Mouse (Mus musculus): ENCODE results near the gene Mfsd13b.

DNA sequence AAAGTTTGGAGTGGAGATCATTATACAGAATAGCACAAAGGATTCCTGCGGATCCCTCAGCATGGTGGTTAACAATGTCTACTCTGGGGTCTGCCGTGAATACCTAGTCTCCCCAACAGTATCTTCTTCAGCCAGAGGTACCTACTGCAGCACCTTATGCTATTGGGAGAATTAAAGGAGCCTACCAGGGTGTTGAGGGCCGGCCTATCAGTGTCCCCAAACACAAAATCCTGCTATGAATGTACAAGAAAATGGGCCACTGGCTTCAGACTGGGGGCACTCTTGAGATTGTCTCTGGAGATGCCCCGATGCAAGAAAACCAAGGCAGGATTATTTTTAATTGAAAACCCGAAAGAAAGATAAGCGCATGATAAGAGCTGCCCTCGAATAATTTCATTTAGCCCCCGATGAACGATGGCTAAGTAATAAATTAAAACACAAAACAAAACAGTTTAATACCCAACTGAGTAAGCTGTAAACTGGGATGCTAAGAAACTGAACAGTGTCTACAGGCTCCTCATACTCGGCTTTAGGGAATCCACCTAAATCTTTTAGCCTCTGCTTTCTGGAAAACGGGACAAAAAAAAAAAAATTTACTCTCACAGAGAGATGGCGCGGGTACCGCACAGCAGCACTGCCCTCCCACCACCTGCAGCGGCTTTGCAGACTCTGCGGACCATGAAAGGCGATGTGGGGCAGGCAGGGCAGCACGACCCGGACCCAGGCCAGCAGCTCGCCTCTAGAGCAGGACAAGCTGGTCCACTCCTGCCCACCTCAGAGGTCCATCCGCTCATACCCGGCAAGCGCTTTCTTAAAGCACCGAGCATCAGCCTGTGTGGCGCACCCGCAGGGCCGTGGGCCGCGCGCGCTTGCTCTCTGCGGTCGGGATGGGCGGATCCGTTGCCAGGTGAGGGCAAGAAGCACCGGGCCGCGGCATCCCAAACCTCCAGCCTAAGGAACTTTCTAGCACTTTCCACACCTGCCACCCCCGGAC lies 1.1 kb upstream of the Mfsd13b start:
- TF ChIP-seq CTCF (IDR thresholded peaks at IDR 0.05; ENCODE audit: control insufficient read depth, insufficient read depth, low read length) (no peak), POLR2A (IDR thresholded peaks at IDR 0.05; ENCODE audit: borderline replicate concordance, control insufficient read depth, low read depth, low read length) (no peak)

All from bone marrow, adult 2 months (tissue).